Mouse (Mus musculus): ENCODE data around the gene Ugdh.

The Ugdh gene

DNA sequence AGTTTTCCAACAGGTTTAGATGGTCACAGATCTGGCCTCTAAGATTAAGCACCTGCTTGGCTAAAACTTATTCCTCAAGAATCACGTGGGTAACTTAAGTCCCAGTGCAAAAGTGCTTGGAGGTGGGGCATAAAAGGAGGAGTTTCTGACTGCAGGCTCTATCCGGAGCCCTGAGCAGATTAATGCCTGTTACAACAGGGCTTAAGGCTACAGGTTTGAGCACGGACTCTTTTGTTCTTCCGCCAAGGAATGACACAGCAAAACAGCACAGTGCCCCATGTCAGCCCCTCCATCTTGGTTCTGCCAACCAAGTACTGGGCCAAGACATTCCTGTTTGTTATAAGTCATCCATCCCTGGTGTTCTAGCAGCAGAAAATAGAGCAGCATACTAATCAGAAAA is 7.4 kb downstream of the Ugdh start:
- DNase-seq, result no peak

DNA sequence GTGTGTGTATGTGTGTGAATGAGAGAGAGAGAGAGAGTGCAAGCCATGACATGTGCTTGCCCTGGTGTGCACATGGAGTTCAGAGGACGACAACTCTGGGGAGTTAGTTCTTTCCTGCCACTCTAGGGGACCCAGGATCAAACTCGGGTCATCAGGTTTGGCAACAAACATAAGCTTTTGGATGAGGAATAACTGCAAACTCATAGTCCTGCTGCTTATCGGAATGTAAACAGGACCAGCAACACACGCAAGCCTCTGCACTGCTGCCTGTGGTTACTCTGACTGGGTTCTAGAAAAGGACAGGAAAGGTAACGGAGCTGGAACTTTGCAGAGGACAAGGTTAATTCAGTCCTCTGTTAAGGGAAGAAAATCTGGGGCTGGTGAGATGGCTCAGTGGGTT is 10.5 kb downstream of the Ugdh start:
- DNase-seq, result no peak

DNA sequence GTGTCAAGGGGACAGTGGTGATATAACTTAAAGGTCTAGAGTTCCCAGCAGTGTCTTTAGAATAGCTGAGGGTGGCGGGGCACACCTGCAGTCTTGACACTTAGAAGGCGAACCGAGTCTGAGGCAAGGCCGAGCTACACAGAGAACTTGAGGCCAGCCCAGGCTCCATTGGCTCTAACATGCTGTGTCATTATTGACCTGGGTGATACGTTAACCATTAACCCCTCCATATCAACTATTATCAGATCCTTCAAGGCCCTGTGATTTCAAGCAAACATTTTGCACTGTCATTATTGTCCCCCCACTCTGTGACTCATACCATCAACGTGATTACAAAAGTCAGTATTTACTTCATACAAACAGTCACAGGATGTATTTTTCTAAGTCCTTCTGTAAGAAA is 11.5 kb downstream of the Ugdh start:
- no peak for DNase-seq

DNA sequence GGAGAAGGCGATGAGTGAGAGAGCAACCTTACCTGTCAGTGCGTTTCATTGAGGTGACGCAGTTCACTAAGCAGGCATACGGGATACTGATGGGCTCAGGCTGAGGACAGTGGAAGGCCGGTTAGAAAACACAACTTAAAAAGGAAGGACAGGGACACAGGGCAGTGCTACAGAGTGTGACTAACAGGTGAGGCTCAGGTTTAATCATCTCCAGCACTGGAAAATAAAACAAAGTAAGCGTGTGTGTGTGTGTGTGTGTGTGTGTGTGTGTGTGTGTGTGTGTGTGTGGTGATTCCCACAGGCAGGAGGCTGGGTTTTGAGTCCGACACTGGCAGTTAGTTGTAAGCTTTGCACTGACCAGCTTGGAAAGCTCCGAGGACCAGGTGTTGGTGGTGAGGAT is 12.9 kb downstream of the Ugdh start:
- peak; percentile 30 to 41 for DNase-seq

DNA sequence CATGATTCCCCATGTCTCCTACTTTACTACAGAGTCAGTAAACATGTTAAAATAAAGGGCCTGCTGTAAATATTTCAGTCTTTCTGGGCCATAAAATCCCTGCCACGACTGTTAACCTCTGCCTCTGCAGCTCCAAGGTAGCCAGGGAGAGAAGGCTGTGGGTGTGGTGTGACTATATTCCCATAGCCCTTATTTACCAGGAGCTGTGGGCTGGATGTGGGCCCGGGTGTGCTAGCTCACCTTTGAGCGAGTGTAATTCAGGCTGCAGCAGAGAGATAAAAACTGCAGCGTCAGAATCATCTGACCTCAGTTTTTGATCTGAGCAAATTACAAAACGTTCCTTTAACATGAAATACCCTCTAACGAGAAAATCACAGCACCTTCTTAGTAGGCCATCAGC is 14.9 kb downstream of the Ugdh start:
- DNase-seq, result no peak

DNA sequence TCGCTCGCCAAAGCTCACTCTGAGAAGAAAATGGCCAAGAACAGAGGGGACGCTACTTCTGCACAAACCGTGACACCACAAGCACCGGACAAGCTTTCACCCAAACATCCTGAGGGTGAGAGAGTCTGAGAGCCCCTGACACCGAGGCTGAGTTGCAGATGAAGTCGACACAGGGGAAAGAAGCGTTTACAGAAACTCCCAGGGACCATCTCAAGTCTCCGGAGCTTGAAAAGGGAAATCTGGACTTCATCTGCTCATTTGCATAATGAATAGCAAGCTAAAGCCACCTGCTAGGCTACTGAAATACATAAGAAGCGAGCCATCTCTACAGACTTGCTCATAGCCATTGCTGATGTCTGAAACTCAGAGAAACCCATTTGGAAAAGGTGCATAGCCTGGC is 16.6 kb downstream of the Ugdh start:
- DNase-seq, result no peak

DNA sequence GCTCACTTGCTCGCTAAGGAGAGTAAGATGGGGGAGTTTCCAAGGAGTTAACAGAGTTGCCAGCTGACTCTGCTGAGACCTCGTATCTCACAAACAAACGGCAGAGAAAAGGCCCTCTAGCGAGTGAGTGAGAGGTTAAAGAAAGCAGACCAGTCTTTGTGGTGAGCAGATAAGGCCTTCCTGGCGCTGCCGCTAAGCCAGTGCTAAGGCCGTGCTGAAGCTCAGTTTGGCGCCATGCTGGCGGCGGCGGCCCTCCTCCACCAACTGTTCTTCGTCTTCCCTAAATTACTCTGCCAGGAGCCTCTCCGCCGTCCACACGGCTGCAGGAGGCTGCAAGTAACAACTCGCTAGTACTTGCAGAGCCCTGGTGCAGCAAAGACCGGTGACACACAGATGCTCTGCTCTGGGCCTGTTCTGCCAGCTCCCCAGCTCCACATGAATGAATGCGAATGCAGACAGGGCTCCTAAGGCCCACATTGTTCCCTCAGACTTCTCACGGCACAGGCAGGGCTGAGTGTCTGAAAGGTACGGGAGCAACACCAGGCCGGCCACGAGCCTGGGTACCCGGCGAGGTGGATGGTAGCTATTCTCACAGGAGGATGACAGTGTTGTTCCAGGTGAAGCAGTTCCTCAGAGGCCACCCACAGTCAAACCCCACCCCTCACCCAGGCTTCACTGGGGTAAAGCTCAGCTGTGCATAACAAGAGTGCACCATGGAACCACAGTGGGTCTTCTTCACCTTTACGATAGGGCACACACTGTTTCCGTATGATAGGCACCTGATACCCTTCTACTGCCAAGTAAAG is 19.9 kb downstream of the Ugdh start:
- DNase-seq, result peak; percentile 31 to 58

DNA sequence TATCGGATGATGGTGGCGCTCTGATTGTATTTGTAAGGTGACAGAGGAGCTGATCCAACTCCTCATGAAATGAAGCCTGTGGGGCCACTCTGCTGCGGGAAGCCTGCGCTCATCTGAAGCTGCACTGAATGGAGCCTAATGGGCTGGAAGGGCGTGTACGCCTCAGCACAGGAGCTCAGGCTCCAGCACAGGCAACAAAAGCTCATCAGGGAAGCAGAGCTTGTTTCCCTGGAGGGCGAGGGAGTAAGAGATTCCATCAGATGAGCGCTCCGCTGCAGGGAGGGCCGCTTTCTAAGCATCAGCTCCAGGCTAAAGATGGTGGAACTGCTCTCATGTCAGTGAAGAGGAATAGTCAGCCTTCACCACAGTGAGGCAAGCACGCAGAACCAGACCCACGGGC is 27.8 kb downstream of the Ugdh start:
- no peak for DNase-seq

DNA sequence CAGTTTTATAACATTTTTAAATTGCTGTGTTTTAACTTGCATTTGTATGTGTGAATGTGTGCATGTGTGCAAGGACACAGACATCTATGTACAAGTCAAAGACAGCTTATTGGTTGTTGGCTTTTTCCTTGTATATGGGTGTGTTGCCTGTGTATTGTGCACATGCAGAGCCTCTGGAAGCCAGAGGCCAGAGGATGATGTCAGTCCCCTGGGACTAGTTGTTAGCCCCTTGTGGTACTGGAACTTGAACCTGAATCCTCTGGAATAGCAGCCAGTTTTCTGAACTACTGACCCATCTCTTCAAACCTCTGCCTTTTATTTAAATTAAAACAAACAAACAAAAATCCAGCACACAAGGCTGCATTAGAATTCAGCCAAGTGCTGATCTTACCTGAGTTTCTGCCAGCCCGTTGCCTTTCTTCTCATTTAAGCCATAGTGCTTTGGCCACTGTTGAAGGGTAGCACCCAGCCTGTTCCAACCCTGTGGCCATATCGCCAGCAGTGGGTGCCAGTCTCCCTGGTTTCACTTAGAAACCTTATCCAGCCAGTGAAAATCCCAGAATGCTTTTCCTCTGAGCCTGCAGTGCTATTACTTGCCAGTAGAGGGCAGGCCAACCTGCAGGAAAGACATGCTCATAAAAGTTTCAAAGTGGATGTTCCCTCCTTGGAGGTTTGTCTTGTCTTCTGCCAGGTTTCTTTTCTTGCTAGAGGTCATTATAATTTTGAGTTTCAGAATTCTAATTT is 34.3 kb downstream of the Ugdh start:
- peak; percentile 87 to 90 for DNase-seq

DNA sequence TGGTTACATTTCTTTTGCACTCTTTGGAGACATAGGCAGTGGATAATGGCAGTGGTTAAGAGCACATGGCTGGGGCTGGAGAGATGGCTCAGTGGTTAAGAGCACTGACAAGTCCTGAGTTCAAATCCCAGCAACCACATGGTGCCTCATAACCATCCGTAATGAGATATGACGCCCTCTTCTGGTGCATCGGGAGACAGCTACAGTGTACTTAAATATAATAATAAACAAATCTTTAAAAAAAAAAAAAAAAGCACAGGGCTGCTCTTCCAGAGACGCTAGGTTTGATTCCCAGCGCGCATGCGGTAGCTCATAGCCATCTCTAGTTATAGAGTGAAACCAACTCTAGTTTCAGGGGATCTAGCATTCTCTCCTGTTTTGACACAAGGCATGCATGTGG is 41.3 kb downstream of the Ugdh start:
- no peak for DNase-seq

DNA sequence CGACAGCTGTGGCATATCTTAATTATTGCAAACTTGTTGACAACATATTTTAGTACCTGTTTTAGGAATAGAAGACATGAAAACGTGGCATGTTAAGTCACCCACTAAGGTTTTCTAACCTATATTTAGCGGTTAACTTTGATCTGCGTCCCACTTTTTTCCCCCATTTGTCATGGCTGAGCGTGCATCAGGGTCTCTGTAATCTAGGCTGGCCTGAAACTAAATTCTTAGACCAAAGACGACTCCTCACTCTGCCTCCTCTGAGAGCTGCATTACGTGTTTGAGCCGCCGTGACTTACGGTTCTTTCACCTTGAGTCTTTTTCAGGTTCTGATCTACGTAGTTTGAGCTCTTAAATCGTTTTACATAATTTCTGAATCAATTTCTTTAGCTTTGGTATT is 44.0 kb downstream of the Ugdh start:
- peak in 1 of 2 experiments; percentile 8 for DNase-seq

DNA sequence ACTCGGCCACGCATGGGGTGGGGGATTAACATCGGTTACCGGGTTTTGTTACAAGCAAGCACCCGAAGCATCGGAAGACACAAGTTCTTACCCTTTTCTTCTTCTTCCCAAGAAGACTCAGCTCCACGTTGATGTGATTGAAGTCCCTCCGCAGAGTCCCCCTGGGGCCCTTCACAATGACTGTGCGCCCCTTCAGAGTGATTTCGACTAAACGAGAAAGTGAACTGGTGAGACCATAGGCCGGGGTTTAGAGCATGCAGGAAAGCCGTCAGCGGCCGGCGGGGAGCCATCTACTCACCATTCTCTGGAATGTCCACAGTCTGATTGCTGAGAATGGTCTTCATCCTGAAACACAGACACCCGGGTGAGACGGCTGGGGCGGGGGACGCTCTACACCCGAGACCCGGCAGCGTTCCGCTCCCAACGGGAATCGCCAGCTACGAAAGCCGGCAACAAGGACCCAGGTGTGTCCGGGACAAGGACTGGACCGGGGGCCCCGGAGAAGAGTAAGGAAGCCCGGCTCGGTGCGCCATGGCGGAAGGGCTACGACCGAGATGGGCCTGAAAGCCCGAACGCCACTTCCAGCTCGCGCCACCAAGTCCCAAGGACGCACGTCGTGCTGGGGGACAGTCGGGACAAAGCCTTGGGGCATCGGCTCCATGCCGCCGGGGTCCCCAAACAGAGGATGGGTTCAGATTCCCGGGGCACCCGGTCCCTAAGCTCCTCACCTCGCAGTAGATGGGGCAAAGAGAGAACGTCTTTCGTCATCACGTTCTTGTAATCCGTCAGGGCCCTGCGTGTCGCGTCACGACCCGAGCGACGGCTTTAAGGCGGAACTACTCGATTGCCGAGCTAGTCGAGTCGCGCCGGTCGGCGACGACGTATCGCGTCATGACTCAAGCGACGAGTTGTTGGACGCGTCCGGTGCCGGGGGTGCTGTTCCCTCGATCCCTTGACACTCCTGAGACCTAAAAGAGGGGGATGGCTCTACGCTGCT is 44.8 kb downstream of the Ugdh start, which contains the start of the genes Rpl9 and Lias:
Rpl9 (minus strand) TSS at position 797 of the 997 bp plus-strand sequence.
Lias (plus strand) TSS at position 850 of the 997 bp plus-strand sequence.
- DNase-seq, result peak; percentile 99 to 100

DNA sequence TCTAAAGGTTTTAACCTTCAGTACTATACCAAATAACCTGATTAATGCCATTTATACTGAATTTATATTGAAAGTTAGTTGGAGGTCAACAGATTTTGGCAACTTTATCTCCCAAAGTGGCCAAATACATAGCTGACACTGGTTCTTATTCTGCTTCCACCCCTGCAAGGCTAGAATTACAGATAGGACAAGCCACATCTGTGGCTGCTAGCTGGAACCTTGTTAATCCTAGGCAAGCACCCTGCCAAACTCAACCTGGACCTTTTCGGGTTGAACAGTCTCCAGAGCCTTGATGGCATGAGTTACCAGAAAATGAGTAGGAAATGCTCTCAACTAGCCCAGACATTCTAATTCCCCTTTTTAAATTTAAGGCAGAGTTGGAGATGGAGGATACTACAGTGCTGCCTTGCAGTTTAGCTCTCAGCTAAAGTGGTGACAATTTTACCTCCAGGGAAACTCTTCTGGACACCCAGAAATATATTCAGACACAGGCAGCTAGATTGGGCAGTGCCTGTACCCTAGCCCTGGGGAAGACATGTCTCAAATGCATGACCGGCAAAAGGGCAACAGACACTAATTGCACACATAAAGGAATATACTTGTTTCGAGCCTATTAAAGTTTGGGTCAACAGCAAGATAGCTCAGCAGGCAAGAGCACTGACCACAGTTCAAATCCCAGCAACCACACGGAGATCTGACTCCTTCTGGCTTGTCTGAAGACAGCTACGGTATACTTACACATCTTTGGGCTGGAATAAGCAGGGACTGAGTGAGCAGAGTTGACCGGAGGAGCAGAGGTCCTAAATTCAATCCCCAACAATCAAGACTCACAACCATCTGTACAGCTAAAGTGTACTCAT is 48.5 kb downstream of the Ugdh start:
- no peak for DNase-seq

DNA sequence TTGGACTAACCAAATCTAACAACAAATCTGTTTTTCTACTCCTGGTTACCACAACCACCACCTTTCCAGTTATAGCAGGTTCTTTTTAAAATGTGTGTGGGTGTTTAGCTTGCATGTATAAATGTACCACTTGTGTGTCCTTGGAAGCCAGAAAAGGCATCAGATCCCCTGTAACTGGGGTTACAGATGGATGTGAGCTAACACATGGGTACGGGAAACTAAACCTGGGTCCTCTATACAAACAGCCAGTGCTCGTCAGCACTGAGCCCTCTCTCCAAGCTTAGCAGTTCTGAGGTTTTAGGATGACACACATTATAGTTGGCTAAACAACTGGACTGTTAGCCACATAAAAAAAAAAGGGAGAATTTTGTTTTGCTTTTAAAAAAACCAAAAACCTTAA is 50.0 kb downstream of the Ugdh start:
- no peak for DNase-seq

DNA sequence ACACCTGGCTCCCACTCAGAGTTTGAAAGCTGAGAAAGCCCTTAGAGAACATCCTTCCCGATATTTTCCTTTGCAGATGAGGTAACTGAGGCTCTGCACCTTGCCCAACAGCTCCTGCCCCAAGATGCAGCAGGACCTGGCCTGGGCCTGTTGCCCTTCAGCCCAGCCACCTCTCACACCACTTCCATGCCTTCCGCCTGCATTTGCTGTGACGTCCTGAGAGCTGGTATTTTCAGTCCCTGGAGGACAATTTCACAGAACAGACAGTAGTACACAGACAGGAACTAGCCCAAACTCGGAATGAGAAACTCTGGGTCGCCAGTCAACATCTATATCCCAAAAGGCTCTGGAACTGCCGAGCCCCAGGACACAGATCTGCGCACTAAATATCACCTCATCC is 61.0 kb downstream of the Ugdh start:
- DNase-seq, result no peak

DNA sequence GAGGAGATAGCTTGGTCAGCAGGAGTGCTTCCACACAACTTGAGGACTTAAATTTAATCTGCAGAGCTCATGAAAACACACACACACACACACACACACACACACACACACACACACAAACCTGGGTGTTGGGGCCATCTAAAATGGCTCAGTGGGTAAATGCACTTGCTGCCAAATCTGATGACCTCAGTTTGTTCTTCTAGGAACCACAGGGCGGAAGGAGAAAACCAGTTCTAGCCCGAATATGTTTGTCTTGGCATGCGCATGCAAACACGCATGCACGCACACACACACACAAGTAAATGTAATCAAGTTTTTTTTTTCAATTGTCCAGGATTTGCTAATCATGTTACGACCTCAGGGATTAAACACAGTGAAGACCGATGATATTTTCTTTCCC is 64.2 kb downstream of the Ugdh start:
- DNase-seq, result no peak

DNA sequence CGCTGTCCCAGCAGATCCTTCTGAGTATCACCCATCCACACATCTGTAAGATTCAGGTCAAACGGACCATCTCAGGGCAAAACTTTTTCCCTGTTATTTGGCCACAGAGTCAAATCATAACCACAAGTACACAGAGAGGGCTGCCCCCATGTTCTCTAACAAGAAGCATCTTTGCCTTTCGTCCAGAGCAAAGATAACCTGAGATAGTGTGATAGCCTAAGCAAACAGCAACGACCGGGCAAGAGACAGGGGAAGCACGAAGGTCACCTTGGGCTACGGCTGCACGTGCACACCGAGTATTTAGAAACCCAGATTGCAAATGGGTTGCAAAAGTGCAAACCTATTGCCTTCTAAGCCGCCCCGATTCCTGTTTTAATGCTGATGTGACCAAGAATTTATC is 67.9 kb downstream of the Ugdh start:
- no peak for DNase-seq

Data from kidney, postnatal 4 days (tissue).